Mouse (Mus musculus) regulatory T cell (primary cell): ENCODE measurements around the gene Zscan26.
"Not testable (repeated sequence)": the region's sequence is repeated elsewhere in the genome, so short reads cannot be mapped to it uniquely, and the experiment has no call there.

Experiments
- in situ Hi-C: fragments of 300-600 bp; cut with MboI, MseI; formaldehyde crosslinking; loops from one replicate; pipeline ENCODE4 v1.15.1; 2025; ENCODE audit warnings: high pct_unique_total_duplicates

Zscan26 gene

GRCm38 (mm10) chr13:21453449-21453848 is at the start of gene Zscan26:
Zscan26 (minus strand) TSS chr13:21453730.
- in situ Hi-C loops: no loop called here

- in situ Hi-C loops: no loop called here
Measured at GRCm38 (mm10) chr13:21502296-21502695, 48.8 kb upstream of the Zscan26 start.

- in situ Hi-C loops: not testable (repeated sequence)
Measured at GRCm38 (mm10) chr13:21501182-21501581, 47.7 kb upstream of the Zscan26 start, which contains the start of gene Gm11273. Gm11273 (minus strand) TSS chr13:21501418.

GRCm38 (mm10) chr13:21495080-21495479 is 41.5 kb upstream of the Zscan26 start, which contains the start of gene AK157302:
AK157302 (plus strand) TSS chr13:21495223.
- in situ Hi-C loops: no loop called here

GRCm38 (mm10) chr13:21492847-21493246 is 39.3 kb upstream of the Zscan26 start:
- in situ Hi-C loops: no loop called here

GRCm38 (mm10) chr13:21486881-21487280 is 33.4 kb upstream of the Zscan26 start:
- in situ Hi-C loops: no loop called here

- in situ Hi-C loops: not testable (repeated sequence)
Measured at GRCm38 (mm10) chr13:21478759-21479670, 25.5 kb upstream of the Zscan26 start, which contains the start of the genes Zkscan4 and Gm10065. Zkscan4 (plus strand) TSS chr13:21478907. Gm10065 (minus strand) TSS chr13:21479441.

- in situ Hi-C loops: no loop called here
Measured at GRCm38 (mm10) chr13:21472427-21472826, 18.9 kb upstream of the Zscan26 start.

- in situ Hi-C loops: no loop called here
Measured at GRCm38 (mm10) chr13:21469097-21469496, 15.6 kb upstream of the Zscan26 start.

GRCm38 (mm10) chr13:21468061-21469019 is 14.8 kb upstream of the Zscan26 start, which contains the start of gene Nkapl:
Nkapl (minus strand) TSS chr13:21468509.
- in situ Hi-C loops: no loop called here

- in situ Hi-C loops: no loop called here
Measured at GRCm38 (mm10) chr13:21467336-21467735, 13.8 kb upstream of the Zscan26 start.

GRCm38 (mm10) chr13:21462516-21462915 is 9.0 kb upstream of the Zscan26 start:
- in situ Hi-C loops: not testable (repeated sequence)

- in situ Hi-C loops: no loop called here
Measured at GRCm38 (mm10) chr13:21456347-21456746, 2.8 kb upstream of the Zscan26 start.

- in situ Hi-C loops: no loop called here
Measured at GRCm38 (mm10) chr13:21454133-21454532, 603 bp upstream of the Zscan26 start.

GRCm38 (mm10) chr13:21453042-21453441 is 488 bp downstream of the Zscan26 start:
- in situ Hi-C loops: no loop called here

- in situ Hi-C loops: loop anchor here (5.0 kb wide), 1 partner anchor 46 kb away; the partner anchor contains the start of gene Zkscan3
Measured at GRCm38 (mm10) chr13:21447856-21448614, 5.5 kb downstream of the Zscan26 start.

- in situ Hi-C loops: loop anchor here (5.0 kb wide), 1 partner anchor 44 kb away; the partner anchor contains the start of gene Zkscan3
Measured at GRCm38 (mm10) chr13:21446796-21447195, 6.7 kb downstream of the Zscan26 start.

- in situ Hi-C loops: no loop called here
Measured at GRCm38 (mm10) chr13:21441207-21441572, 12.3 kb downstream of the Zscan26 start.

GRCm38 (mm10) chr13:21440503-21441206 is 12.9 kb downstream of the Zscan26 start, which contains the start of gene Pgbd1:
Pgbd1 (minus strand) TSS chr13:21441058.
- in situ Hi-C loops: no loop called here

- in situ Hi-C loops: no loop called here
Measured at GRCm38 (mm10) chr13:21435476-21435875, 18.1 kb downstream of the Zscan26 start.
